Mouse (Mus musculus): ENCODE data around the gene Tmem167b. TPM values are rescaled to one million over a fixed set of nuclear protein-coding genes. Genes with fewer than 3 reads are reported as not detected.

Tmem167b gene
- polyA plus RNA-seq, 1 experiment from 2014 or later = 45.1 TPM

Small RNA genes within 50 kb of the gene (microRNA-seq; reads per million reads assigned to microRNA genes)
- gene Gm22860 = not detected

Other genes with a start within 250 kb of the Tmem167b start
- 0.13 and 0.18 TPM in 2 replicates for gene Mybphl, start 197.6 kb downstream of the Tmem167b start, polyA plus RNA-seq (2016; fragmentation: Nextera tagmentation; extraction: Ambion mirVana)
- gene Psrc1, start 178.6 kb downstream of the Tmem167b start, polyA plus RNA-seq (2016; fragmentation: Nextera tagmentation; extraction: Ambion mirVana) = 73.4 and 78.1 TPM in 2 replicates
- 9.5 and 11.0 TPM in 2 replicates for gene Celsr2, start 146.9 kb downstream of the Tmem167b start, polyA plus RNA-seq (2016; fragmentation: Nextera tagmentation; extraction: Ambion mirVana)
- gene Sars, start 117.3 kb downstream of the Tmem167b start, polyA plus RNA-seq (2016; fragmentation: Nextera tagmentation; extraction: Ambion mirVana) = 125 and 127 TPM in 2 replicates
- 0.26 and 0.37 TPM in 2 replicates for gene 1700013F07Rik, start 28.3 kb downstream of the Tmem167b start, polyA plus RNA-seq (2016; fragmentation: Nextera tagmentation; extraction: Ambion mirVana)
- 0.67 and 1.3 TPM in 2 replicates for gene 5330417C22Rik, start 25.9 kb downstream of the Tmem167b start, polyA plus RNA-seq (2016; fragmentation: Nextera tagmentation; extraction: Ambion mirVana)
- gene Taf13, start 9.2 kb upstream of the Tmem167b start, polyA plus RNA-seq (2016; fragmentation: Nextera tagmentation; extraction: Ambion mirVana) = 51.7 and 52.3 TPM in 2 replicates
- 17.5 and 17.6 TPM in 2 replicates for gene Wdr47, start 28.8 kb upstream of the Tmem167b start, polyA plus RNA-seq (2016; fragmentation: Nextera tagmentation; extraction: Ambion mirVana)
- 74.8 and 77.2 TPM in 2 replicates for gene Clcc1, start 91.4 kb upstream of the Tmem167b start, polyA plus RNA-seq (2016; fragmentation: Nextera tagmentation; extraction: Ambion mirVana)
- gene Gpsm2, start 159.8 kb upstream of the Tmem167b start, polyA plus RNA-seq (2016; fragmentation: Nextera tagmentation; extraction: Ambion mirVana) = 77.0 and 82.5 TPM in 2 replicates
- 0.36 and 0.51 TPM in 2 replicates for gene Aknad1, start 177.2 kb upstream of the Tmem167b start, polyA plus RNA-seq (2016; fragmentation: Nextera tagmentation; extraction: Ambion mirVana)

All from embryonic facial prominence, embryonic 12.5 days (tissue).